Mouse (Mus musculus) left cerebral cortex, adult 18-20 months (tissue): Measurements from ENCODE around the gene Lamc2. TPM values are rescaled to one million over a fixed set of nuclear protein-coding genes. Genes with fewer than 3 reads are reported as not detected.

Experiments used
- DNase-seq, 2 experiments: peaks; one replicate each; pipeline ENCODE4 v3.0.0; 2021 to 2022; ENCODE audit warnings: low spot score in 2 of 2, mixed read lengths in 1 of 2
- total RNA-seq, 2 experiments: library from RNA; stranded (reverse); gene quantifications; 2 replicates each; pipeline ENCODE4 v1.2.3; 2021

Lamc2 gene
- total RNA-seq, 2 experiments from 2014 or later = 11.2 TPM

GRCm38 (mm10) chr1:153129992-153130713, 56.1 kb downstream of the Lamc2 start:
- DNase-seq = peak in 1 of 2 experiments; percentile 6

GRCm38 (mm10) chr1:153128780-153129179, 57.5 kb downstream of the Lamc2 start:
- DNase-seq = no peak

GRCm38 (mm10) chr1:153127622-153128021, 58.6 kb downstream of the Lamc2 start:
- DNase-seq = no peak

- DNase-seq = no peak
These were observed 59.5 kb downstream of the Lamc2 start for GRCm38 (mm10) chr1:153126491-153127381.

- DNase-seq = no peak
These were observed 60.7 kb downstream of the Lamc2 start for GRCm38 (mm10) chr1:153125287-153126275.

- DNase-seq = no peak
These were observed 61.7 kb downstream of the Lamc2 start for GRCm38 (mm10) chr1:153124502-153124901.

- no peak for DNase-seq
These were observed 63.5 kb downstream of the Lamc2 start for GRCm38 (mm10) chr1:153122764-153123163.

- no peak for DNase-seq
These were observed 64.9 kb downstream of the Lamc2 start for GRCm38 (mm10) chr1:153121320-153121719.

GRCm38 (mm10) chr1:153120544-153120943, 65.7 kb downstream of the Lamc2 start:
- DNase-seq = no peak

- DNase-seq = no peak
These were observed 70.9 kb downstream of the Lamc2 start for GRCm38 (mm10) chr1:153115315-153115714.

- DNase-seq = no peak
These were observed 74.7 kb downstream of the Lamc2 start for GRCm38 (mm10) chr1:153111596-153111995.

GRCm38 (mm10) chr1:153109836-153110235, 76.4 kb downstream of the Lamc2 start:
- no peak for DNase-seq

- no peak for DNase-seq
These were observed 76.9 kb downstream of the Lamc2 start for GRCm38 (mm10) chr1:153109346-153109745.

GRCm38 (mm10) chr1:153107866-153108265, 78.4 kb downstream of the Lamc2 start:
- no peak for DNase-seq

- no peak for DNase-seq
These were observed 81.4 kb downstream of the Lamc2 start for GRCm38 (mm10) chr1:153104804-153105203.

GRCm38 (mm10) chr1:153103186-153103554, 83.1 kb downstream of the Lamc2 start:
- no peak for DNase-seq

- DNase-seq = no peak
These were observed 83.7 kb downstream of the Lamc2 start for GRCm38 (mm10) chr1:153102296-153103185.

GRCm38 (mm10) chr1:153101327-153101880, 84.8 kb downstream of the Lamc2 start:
- DNase-seq = peak; percentile 40 to 69

- no peak for DNase-seq
These were observed 85.3 kb downstream of the Lamc2 start for GRCm38 (mm10) chr1:153100912-153101311.

- no peak for DNase-seq
These were observed 87.7 kb downstream of the Lamc2 start for GRCm38 (mm10) chr1:153098586-153098985.
